Mouse (Mus musculus) midbrain, embryonic 14.5 days (tissue): ENCODE measurements around the gene Myo9a. TPM values are rescaled to one million over a fixed set of nuclear protein-coding genes. Genes with fewer than 3 reads are reported as not detected.

Experiments
- ATAC-seq: fragments of 200-750 bp; cut with Nextera tagmentation; 2 replicates; pipeline ENCODE4 v1.8.0; 2017; ENCODE audit warnings: moderate number of reproducible peaks, moderate library complexity; ENCODE audit not compliant: low FRiP score, low TSS enrichment
- DNase-seq: peaks from one replicate; pipeline ENCODE4 v3.0.0-alpha.2; 2015
- H3K27ac ChIP-seq: fragments of 300-500 bp; sonication (generic); replicated peaks from 2 replicates; pipeline ENCODE4 v1.5.1; 2014; ENCODE audit warnings: mild to moderate bottlenecking, low read depth, low read length, moderate library complexity
- H3K27me3 ChIP-seq: fragments of 300-500 bp; sonication (generic); 2 replicates; pipeline ENCODE4 v1.6.1; 2014; ENCODE audit warnings: low read length, control low read depth, mixed read lengths; ENCODE audit not compliant: control insufficient read depth, insufficient read depth
- H3K36me3 ChIP-seq: fragments of 300-500 bp; sonication (generic); 2 replicates; pipeline ENCODE4 v1.6.1; 2014; ENCODE audit warnings: low read length, control low read depth; ENCODE audit not compliant: control insufficient read depth, insufficient read depth
- H3K4me1 ChIP-seq: fragments of 300-500 bp; sonication (generic); 2 replicates; pipeline ENCODE4 v1.6.1; 2014; ENCODE audit warnings: mild to moderate bottlenecking, antibody characterized with exemption, low read length, control low read depth; ENCODE audit not compliant: control insufficient read depth, insufficient read depth
- H3K4me2 ChIP-seq: fragments of 300-500 bp; sonication (generic); 2 replicates; pipeline ENCODE4 v1.6.1; 2014; ENCODE audit warnings: mild to moderate bottlenecking, low read length, moderate library complexity
- H3K4me3 ChIP-seq: fragments of 300-500 bp; sonication (generic); replicated peaks from 2 replicates; pipeline ENCODE4 v1.5.1; 2014; ENCODE audit warnings: low read depth, low read length
- H3K9ac ChIP-seq: fragments of 300-500 bp; sonication (generic); replicated peaks from 2 replicates; pipeline ENCODE4 v1.6.1; 2014; ENCODE audit warnings: mild to moderate bottlenecking, low read length, moderate library complexity
- H3K9me3 ChIP-seq: fragments of 300-500 bp; sonication (generic); 2 replicates; pipeline ENCODE4 v1.6.1; 2016; ENCODE audit warnings: low read length, control low read depth, mixed read lengths; ENCODE audit not compliant: control insufficient read depth
- WGBS: fragments of 180-500 bp; shearing (Covaris S2); extraction: QIAGEN DNeasy Blood & Tissue Kit; methylation state at CpG from one replicate; pipeline ENCODE4 v1.1.7; 2014; 5-methylcytosine and 5-hydroxymethylcytosine counted together
- polyA plus RNA-seq: library from polyadenylated mRNA; unstranded; fragments of >200 nt; fragmentation: Nextera tagmentation; extraction: Ambion mirVana; gene quantifications from 2 replicates; pipeline ENCODE4 v1.2.1, GENCODE M21; 2014

Gene Myo9a
- polyA plus RNA-seq, 1 experiment from 2014 or later = 34.0 TPM

DNA sequence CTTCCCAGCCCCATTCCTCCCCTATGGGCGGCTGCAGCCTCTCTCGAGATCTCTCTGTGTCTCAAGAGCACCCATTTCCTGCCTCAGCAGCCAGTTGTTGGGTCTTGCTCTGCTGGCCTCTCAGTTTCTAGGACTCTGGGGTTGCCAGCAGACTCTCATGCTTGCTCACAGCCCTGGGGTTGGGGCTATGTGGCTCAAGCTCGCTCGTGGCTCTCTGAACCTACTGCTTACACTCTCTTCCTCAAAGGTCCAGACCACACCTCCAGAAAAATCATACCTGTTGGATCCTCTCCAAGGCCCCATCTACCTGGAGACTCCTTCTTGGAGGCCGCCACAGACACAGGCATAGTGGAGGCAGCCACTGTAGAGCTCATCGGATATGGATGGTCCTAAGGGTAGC, 198.8 kb downstream of the Myo9a start:
- Histone ChIP-seq H3K4me2 (no peak overlapping the region), H3K4me1 (no peaks in the 10 kb centered on the region), H3K4me3 (no peak overlapping the region), H3K27ac (no peak overlapping the region), H3K9me3 (no peaks in the 10 kb centered on the region), H3K36me3 (no peaks in the 10 kb centered on the region), H3K9ac (no peak overlapping the region), H3K27me3 (no peaks in the 10 kb centered on the region)
- no peak for ATAC-seq
- DNase-seq = no peak
- WGBS = 89% methylated on average over 6 of the region's 6 CpGs

DNA sequence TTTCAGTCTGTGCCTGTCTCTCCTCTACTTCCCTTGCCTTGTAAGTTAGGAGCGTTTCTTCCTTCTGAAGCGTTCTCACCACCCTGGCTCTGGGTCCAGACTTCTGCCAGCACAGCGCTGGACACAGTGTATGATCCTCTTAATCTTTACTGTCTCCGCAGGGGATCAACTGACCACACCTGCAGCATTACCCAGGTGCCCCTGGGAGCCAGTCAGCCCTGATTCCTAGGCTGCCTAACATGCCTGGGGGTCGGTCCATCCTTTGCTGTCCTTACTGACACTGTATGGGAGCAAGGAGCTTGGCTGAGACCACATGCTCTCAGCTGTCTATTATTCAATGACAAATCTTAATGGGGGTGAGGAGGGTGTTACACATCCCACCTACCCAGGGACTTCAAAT, 199.3 kb downstream of the Myo9a start:
- Histone ChIP-seq H3K9me3 (no peaks in the 10 kb centered on the region), H3K4me1 (no peaks in the 10 kb centered on the region), H3K27me3 (no peaks in the 10 kb centered on the region), H3K9ac (no peak overlapping the region), H3K36me3 (no peaks in the 10 kb centered on the region), H3K4me2 (no peak overlapping the region), H3K4me3 (no peak overlapping the region), H3K27ac (no peak overlapping the region)
- 86% methylated on average over 5 of the region's 5 CpGs for WGBS
- DNase-seq (no peak), ATAC-seq (no peak)

DNA sequence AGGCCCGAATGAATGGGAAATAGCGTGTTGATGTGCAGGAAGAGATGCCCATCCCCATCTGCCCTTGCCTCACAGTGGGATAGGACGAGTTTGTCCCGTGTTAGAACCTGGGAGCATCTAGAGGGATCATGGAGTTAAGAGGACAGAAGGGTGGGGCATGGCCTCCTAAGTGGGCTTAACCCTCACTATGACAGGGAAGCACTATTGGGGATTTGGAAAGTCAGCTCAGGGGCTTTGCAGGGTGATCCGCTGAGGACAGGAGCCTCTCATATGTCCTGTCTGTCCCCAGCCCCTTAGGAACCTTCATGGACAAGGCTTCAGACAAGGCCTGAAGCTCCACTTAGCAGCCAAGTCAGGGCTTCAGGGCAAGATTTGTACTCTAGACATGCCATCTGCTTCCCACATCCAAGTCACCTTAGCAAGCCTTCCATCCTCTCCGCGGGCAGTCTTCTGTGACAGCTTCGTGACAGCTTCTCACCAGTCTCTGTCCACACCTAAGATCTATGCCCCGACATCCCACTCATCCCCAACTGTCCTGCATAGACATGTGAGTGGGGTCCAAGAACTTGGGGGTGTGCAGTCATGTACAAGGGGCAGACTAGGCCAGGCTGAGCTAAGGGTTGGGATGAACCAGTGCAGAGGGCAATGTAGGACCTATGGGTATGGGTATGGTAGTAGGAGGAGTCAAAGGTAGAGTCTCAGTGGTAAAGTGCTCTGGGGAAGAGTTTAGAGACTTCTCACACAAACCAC, 200.5 kb downstream of the Myo9a start:
- DNase-seq = no peak
- H3K27me3 ChIP-seq = no peaks in the 10 kb centered on the region
- no peaks in the 10 kb centered on the region for H3K36me3 ChIP-seq
- no peaks in the 10 kb centered on the region for H3K4me1 ChIP-seq
- no peak overlapping the region for H3K9ac ChIP-seq
- H3K9me3 ChIP-seq = no peaks in the 10 kb centered on the region
- ATAC-seq = no peak
- H3K27ac ChIP-seq = no peak overlapping the region
- H3K4me3 ChIP-seq = no peak overlapping the region
- no peak overlapping the region for H3K4me2 ChIP-seq
- WGBS = 91% methylated on average over 9 of the region's 9 CpGs

DNA sequence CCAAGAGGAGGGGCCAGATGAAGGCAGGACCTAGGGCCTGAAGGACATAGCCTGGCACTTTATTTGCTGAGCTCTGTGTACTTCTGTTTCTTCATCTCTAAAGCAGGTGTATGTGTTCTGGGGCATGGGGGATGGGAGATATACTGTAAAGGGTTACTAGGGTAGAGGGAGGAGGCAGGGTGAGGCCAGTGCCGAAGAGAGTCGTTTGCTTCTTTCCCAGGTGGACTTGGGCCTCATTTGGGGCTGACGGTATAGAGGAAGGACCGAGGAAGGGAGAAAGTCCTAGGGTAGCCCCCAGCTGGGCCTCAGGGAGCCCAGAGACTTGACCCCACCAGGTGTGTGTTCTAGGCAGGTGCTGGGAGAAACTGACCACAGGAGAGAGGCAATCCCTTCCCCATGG, 201.2 kb downstream of the Myo9a start:
- no peak for DNase-seq
- Histone ChIP-seq H3K4me3 (no peak overlapping the region), H3K9ac (no peak overlapping the region), H3K4me2 (no peak overlapping the region), H3K9me3 (no peaks in the 10 kb centered on the region), H3K27me3 (no peaks in the 10 kb centered on the region), H3K27ac (no peak overlapping the region), H3K36me3 (no peaks in the 10 kb centered on the region), H3K4me1 (no peaks in the 10 kb centered on the region)
- WGBS = 87% methylated on average over 4 of the region's 4 CpGs
- ATAC-seq = no peak

DNA sequence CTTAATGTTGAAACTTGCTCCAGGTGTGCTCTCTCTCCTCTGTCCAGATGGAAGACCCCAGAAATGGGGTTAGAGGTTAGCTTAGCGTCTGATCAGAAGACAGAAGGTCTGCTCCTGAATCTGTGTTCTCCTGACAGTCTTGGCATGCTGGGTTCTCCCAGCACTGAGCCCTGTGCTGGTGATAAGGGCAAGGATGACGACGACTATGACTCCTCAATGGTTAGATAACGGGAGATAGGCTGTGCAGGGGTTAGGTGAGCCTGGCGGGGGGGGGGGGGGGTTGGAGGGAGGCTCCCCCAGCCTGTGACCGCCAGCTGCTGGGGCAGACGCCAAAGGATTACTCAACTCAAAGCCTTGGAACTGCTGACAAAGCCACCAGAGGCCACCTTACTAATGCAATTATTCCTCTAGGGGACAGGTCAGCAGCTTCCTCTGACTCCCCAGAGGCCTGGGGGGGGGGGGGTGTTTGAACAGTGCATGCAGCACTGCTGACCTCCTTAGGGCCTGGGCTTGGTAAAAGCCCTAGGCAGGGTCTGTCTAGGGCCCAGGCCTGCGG, 201.9 kb downstream of the Myo9a start:
- 51% methylated on average over 8 of the region's 8 CpGs for WGBS

DNA sequence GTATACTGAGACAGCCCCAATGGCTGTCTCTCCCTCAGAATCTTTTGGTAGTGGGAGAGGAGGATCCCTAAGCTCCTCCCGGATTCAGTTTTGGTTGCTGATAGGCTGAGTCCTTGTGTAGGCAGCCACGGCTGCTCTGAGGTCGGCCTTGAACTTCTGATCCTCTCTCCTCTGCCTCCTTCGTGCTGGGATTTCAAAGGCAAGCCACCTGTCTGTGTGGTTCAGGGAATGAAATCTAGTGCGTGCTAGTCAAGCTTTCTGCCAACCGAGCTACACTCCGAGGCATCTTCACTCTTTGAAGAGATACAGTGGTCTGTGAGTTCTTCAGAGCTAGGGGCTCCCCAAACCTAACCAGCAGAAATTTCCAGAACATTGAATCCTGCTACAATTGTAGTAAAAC, 202.9 kb downstream of the Myo9a start:
- 84% methylated on average over 7 of the region's 7 CpGs for WGBS
- Histone ChIP-seq H3K9me3 (no peaks in the 10 kb centered on the region), H3K4me3 (no peak overlapping the region), H3K27me3 (no peaks in the 10 kb centered on the region), H3K36me3 (no peaks in the 10 kb centered on the region), H3K27ac (no peak overlapping the region), H3K4me2 (no peak overlapping the region), H3K9ac (no peak overlapping the region), H3K4me1 (no peaks in the 10 kb centered on the region)
- ATAC-seq (no peak), DNase-seq (no peak)

More for the DNA sequence above, 201.9 kb downstream of the Myo9a start:
- Histone ChIP-seq H3K36me3 (no peaks in the 10 kb centered on the region), H3K9ac (no peak overlapping the region), H3K4me3 (no peak overlapping the region), H3K4me2 (no peak overlapping the region), H3K4me1 (no peaks in the 10 kb centered on the region), H3K27ac (no peak overlapping the region), H3K9me3 (no peaks in the 10 kb centered on the region), H3K27me3 (no peaks in the 10 kb centered on the region)
- DNase-seq (no peak), ATAC-seq (no peak)

DNA sequence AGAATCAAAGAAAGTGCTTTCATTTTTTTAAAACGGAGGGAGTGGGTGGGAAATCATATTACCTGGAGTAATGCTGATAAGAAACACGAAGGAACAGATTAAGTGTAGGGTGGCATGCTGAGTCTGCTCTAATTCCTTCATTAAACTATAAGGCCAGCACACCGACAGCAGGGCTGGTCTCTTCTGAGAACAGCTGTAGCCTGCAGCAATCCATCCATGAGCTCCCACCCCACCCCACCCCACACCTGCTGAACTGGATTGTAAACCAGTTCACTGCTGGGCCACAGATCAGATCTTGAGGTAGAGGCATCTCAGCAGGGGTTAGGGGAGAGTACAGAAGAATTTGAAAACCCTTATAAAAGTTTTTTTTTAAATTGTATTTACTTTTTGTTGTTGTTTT, 204.5 kb downstream of the Myo9a start:
- Histone ChIP-seq H3K27me3 (no peaks in the 10 kb centered on the region), H3K4me2 (no peak overlapping the region), H3K36me3 (no peaks in the 10 kb centered on the region), H3K9ac (no peak overlapping the region), H3K9me3 (no peaks in the 10 kb centered on the region), H3K27ac (no peak overlapping the region), H3K4me3 (no peak overlapping the region), H3K4me1 (no peaks in the 10 kb centered on the region)
- DNase-seq (no peak), ATAC-seq (no peak)
- 58% methylated on average over 3 of the region's 3 CpGs for WGBS

DNA sequence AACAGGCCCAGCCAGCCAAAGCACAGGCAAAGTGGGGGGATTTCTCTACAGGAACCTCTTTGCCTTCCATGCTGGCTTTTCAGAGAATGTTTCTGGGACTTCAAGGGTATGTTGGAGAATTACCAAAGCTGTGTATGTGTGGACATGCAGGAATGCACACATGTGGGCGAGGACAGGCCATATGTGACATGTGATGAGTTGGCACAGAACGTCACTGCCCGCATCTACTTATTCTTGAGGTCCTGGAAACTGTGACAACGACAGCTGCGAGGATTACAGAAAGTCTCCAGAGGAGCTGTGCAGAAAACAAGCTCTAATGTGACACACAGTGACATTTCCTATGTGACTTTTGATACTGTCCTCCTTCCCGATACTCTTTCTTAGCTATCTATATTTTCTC, 205.0 kb downstream of the Myo9a start:
- H3K9ac ChIP-seq = no peak overlapping the region
- no peak overlapping the region for H3K4me3 ChIP-seq
- no peaks in the 10 kb centered on the region for H3K9me3 ChIP-seq
- H3K36me3 ChIP-seq = no peaks in the 10 kb centered on the region
- no peak for ATAC-seq
- WGBS = 73% methylated on average over 6 of the region's 6 CpGs
- no peak for DNase-seq
- no peaks in the 10 kb centered on the region for H3K4me1 ChIP-seq
- H3K4me2 ChIP-seq = no peak overlapping the region
- no peaks in the 10 kb centered on the region for H3K27me3 ChIP-seq
- no peak overlapping the region for H3K27ac ChIP-seq

DNA sequence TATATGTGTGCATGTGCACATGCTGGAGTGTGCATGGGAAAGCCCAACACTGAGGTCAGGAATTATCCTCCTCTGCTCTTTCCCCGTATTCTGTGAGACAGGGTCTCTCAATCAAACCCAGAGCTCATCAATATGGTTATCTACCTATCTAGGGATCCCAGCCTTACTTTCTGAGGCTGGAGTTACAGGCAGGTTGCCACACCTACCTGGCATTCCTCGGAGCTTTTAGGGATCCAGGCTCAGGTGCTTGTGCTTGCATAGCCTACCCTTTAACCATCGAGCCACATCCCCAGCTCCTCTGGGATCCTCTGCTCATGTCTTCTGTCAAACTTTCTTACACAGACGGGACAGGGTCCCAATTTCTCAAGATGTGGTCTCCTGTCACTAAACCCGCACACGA, 205.8 kb downstream of the Myo9a start:
- no peaks in the 10 kb centered on the region for H3K9me3 ChIP-seq
- H3K27me3 ChIP-seq = no peaks in the 10 kb centered on the region
- no peaks in the 10 kb centered on the region for H3K4me1 ChIP-seq
- no peak overlapping the region for H3K27ac ChIP-seq
- ATAC-seq = no peak
- no peak for DNase-seq
- H3K4me2 ChIP-seq = no peak overlapping the region
- H3K4me3 ChIP-seq = no peak overlapping the region
- no peaks in the 10 kb centered on the region for H3K36me3 ChIP-seq
- 46% methylated on average over 6 of the region's 6 CpGs for WGBS
- no peak overlapping the region for H3K9ac ChIP-seq
